Mouse (Mus musculus): ENCODE results near the gene Abhd17a. TPM values are rescaled to one million over a fixed set of nuclear protein-coding genes. Genes with fewer than 3 reads are reported as not detected.

Gene Abhd17a
- polyA plus RNA-seq, 1 experiment, result 232 TPM

GRCm38 (mm10) chr10:80535071-80535470 lies 55.1 kb downstream of the Abhd17a start:
- no peak for TF ChIP-seq CTCF (IDR thresholded peaks at IDR 0.05; ENCODE audit: borderline replicate concordance, insufficient read depth, low read depth, low read length)
- no peak for TF ChIP-seq POLR2A (IDR thresholded peaks at IDR 0.05; ENCODE audit: borderline replicate concordance, insufficient read depth, low read length)
- no peaks in the 10 kb centered on the region for H3K4me1 ChIP-seq (ENCODE audit: control insufficient read depth, insufficient read depth, low read length)
- no peaks in the 10 kb centered on the region for H3K27me3 ChIP-seq (ENCODE audit: control insufficient read depth, insufficient read depth, low read length)
- no peak for DNase-seq
- H3K27ac ChIP-seq (ENCODE audit: insufficient read depth, low read length), result no peak overlapping the region
- WGBS, result 11% methylated on average over 14 of the region's 14 CpGs
- no peak overlapping the region for H3K4me3 ChIP-seq (replicated peaks; ENCODE audit: insufficient read depth, low read depth, low read length)

GRCm38 (mm10) chr10:80533704-80534103 lies 56.4 kb downstream of the Abhd17a start:
- Histone ChIP-seq H3K4me1 (ENCODE audit: control insufficient read depth, insufficient read depth, low read length) (no peaks in the 10 kb centered on the region), H3K27me3 (ENCODE audit: control insufficient read depth, insufficient read depth, low read length) (no peaks in the 10 kb centered on the region), H3K27ac (ENCODE audit: insufficient read depth, low read length) (no peak overlapping the region), H3K4me3 (replicated peaks; ENCODE audit: insufficient read depth, low read depth, low read length) (no peak overlapping the region)
- no peak for DNase-seq
- 26% methylated on average over 7 of the region's 7 CpGs for WGBS
- TF ChIP-seq CTCF (IDR thresholded peaks at IDR 0.05; ENCODE audit: borderline replicate concordance, insufficient read depth, low read depth, low read length) (no peak), POLR2A (IDR thresholded peaks at IDR 0.05; ENCODE audit: borderline replicate concordance, insufficient read depth, low read length) (no peak)

Other genes with a start within 250 kb of the Abhd17a start
- 7.9 and 10.8 TPM in 2 replicates for gene Adamtsl5, start 241.9 kb downstream of the Abhd17a start, polyA plus RNA-seq (2012; rRNA removed)
- 145 and 151 TPM in 2 replicates for gene Plk5, start 233.9 kb downstream of the Abhd17a start, polyA plus RNA-seq (2012; rRNA removed)
- 16.1 and 16.2 TPM in 2 replicates for gene Mex3d, start 202.7 kb downstream of the Abhd17a start, polyA plus RNA-seq (2012; rRNA removed)
- 193 and 199 TPM in 2 replicates for gene Mbd3, start 190.8 kb downstream of the Abhd17a start, polyA plus RNA-seq (2012; rRNA removed)
- gene Uqcr11, start 183.5 kb downstream of the Abhd17a start, polyA plus RNA-seq (2012; rRNA removed), result 1,410 and 1,545 TPM in 2 replicates
- gene Tcf3, start 156.7 kb downstream of the Abhd17a start, polyA plus RNA-seq (2012; rRNA removed), result 34.2 and 38.8 TPM in 2 replicates
- gene Onecut3, start 95.5 kb downstream of the Abhd17a start, polyA plus RNA-seq (2012; rRNA removed), result 0.36 and 0.46 TPM in 2 replicates
- 0.30 and 0.52 TPM in 2 replicates for gene Atp8b3, start 51.2 kb downstream of the Abhd17a start, polyA plus RNA-seq (2012; rRNA removed)
- 44.4 and 47.5 TPM in 2 replicates for gene Rexo1, start 28.8 kb downstream of the Abhd17a start, polyA plus RNA-seq (2012; rRNA removed)
- 9.5 and 10.6 TPM in 2 replicates for gene Klf16, start 13.0 kb downstream of the Abhd17a start, polyA plus RNA-seq (2012; rRNA removed)
- gene Scamp4, start 12.5 kb upstream of the Abhd17a start, polyA plus RNA-seq (2012; rRNA removed), result 57.9 and 62.0 TPM in 2 replicates
- 7.0 and 7.5 TPM in 2 replicates for gene Adat3, start 12.5 kb upstream of the Abhd17a start, polyA plus RNA-seq (2012; rRNA removed)
- 3.5 and 4.2 TPM in 2 replicates for gene Gm49322, start 15.7 kb upstream of the Abhd17a start, polyA plus RNA-seq (2012; rRNA removed)
- gene Csnk1g2, start 32.5 kb upstream of the Abhd17a start, polyA plus RNA-seq (2012; rRNA removed), result 208 and 218 TPM in 2 replicates
- gene Btbd2, start 66.7 kb upstream of the Abhd17a start, polyA plus RNA-seq (2012; rRNA removed), result 106 and 108 TPM in 2 replicates
- 59.3 and 64.4 TPM in 2 replicates for gene Mknk2, start 87.8 kb upstream of the Abhd17a start, polyA plus RNA-seq (2012; rRNA removed)
- gene Mob3a, start 111.6 kb upstream of the Abhd17a start, polyA plus RNA-seq (2012; rRNA removed), result 12.6 and 14.2 TPM in 2 replicates
- gene Izumo4, start 111.8 kb upstream of the Abhd17a start, polyA plus RNA-seq (2012; rRNA removed), result 112 and 117 TPM in 2 replicates
- 175 and 189 TPM in 2 replicates for gene Ap3d1, start 151.9 kb upstream of the Abhd17a start, polyA plus RNA-seq (2012; rRNA removed)
- 101 and 115 TPM in 2 replicates for gene Dot1l, start 164.9 kb upstream of the Abhd17a start, polyA plus RNA-seq (2012; rRNA removed)
- 52.0 and 66.4 TPM in 2 replicates for gene Sf3a2, start 207.9 kb upstream of the Abhd17a start, polyA plus RNA-seq (2012; rRNA removed)
- 106 and 122 TPM in 2 replicates for gene Plekhj1, start 208.3 kb upstream of the Abhd17a start, polyA plus RNA-seq (2012; rRNA removed)
- gene Amh, start 214.9 kb upstream of the Abhd17a start, polyA plus RNA-seq (2012; rRNA removed), result 3.0 and 4.3 TPM in 2 replicates
- 0.27 and 0.38 TPM in 2 replicates for gene Jsrp1, start 223.2 kb upstream of the Abhd17a start, polyA plus RNA-seq (2012; rRNA removed)
- gene Oaz1, start 236.3 kb upstream of the Abhd17a start, polyA plus RNA-seq (2012; rRNA removed), result 776 and 779 TPM in 2 replicates

All from cerebellum, adult 2 months (tissue).